Mouse (Mus musculus) cerebellum, adult 9-10 months (tissue): ENCODE measurements at regions not wholly inside any gene's neighbourhood (a gene's known extent, or its start where the extent isn't known, plus 50 kb on each side); places are given as distances from the start of the nearest gene placed in this dataset.

Experiments
- DNase-seq: peaks from one replicate; pipeline ENCODE4 v3.0.0; 2022

- no peak for DNase-seq
Observed at GRCm38 (mm10) chr8:113250264-113250663, 385.1 kb upstream of the Mon1b start.

GRCm38 (mm10) chr8:113254076-113254475 is 381.3 kb upstream of the Mon1b start:
- DNase-seq = no peak

GRCm38 (mm10) chr8:113259477-113259876 is 375.9 kb upstream of the Mon1b start:
- no peak for DNase-seq

- no peak for DNase-seq
Observed at GRCm38 (mm10) chr8:113263296-113263695, 372.1 kb upstream of the Mon1b start.

GRCm38 (mm10) chr8:113271262-113271661 is 364.1 kb upstream of the Mon1b start:
- DNase-seq = no peak

- no peak for DNase-seq
Observed at GRCm38 (mm10) chr8:113300273-113300843, 335.0 kb upstream of the Mon1b start.

- no peak for DNase-seq
Observed at GRCm38 (mm10) chr8:113303426-113303825, 332.0 kb upstream of the Mon1b start.

- DNase-seq = no peak
Observed at GRCm38 (mm10) chr8:113317169-113317568, 318.2 kb upstream of the Mon1b start.

- no peak for DNase-seq
Observed at GRCm38 (mm10) chr8:113331576-113331975, 303.8 kb upstream of the Mon1b start.

- DNase-seq = no peak
Observed at GRCm38 (mm10) chr8:113341306-113341705, 294.1 kb upstream of the Mon1b start.

- DNase-seq = no peak
Observed at GRCm38 (mm10) chr8:113361900-113362299, 273.5 kb upstream of the Mon1b start.

GRCm38 (mm10) chr8:113364181-113364580 is 271.2 kb upstream of the Mon1b start:
- DNase-seq = no peak

GRCm38 (mm10) chr8:113383517-113383916 is 251.9 kb upstream of the Mon1b start:
- no peak for DNase-seq

GRCm38 (mm10) chr8:113383974-113384373 is 251.4 kb upstream of the Mon1b start:
- DNase-seq = no peak

GRCm38 (mm10) chr8:113389504-113389903 is 245.9 kb upstream of the Mon1b start:
- no peak for DNase-seq

- no peak for DNase-seq
Observed at GRCm38 (mm10) chr8:113390038-113390437, 245.3 kb upstream of the Mon1b start.

- no peak for DNase-seq
Observed at GRCm38 (mm10) chr8:113394319-113394718, 241.1 kb upstream of the Mon1b start.

GRCm38 (mm10) chr8:113405158-113405557 is 230.2 kb upstream of the Mon1b start:
- no peak for DNase-seq

GRCm38 (mm10) chr8:113419352-113419751 is 216.0 kb upstream of the Mon1b start:
- no peak for DNase-seq

- no peak for DNase-seq
Observed at GRCm38 (mm10) chr8:113422651-113423050, 212.7 kb upstream of the Mon1b start.

GRCm38 (mm10) chr8:113439088-113439487 is 196.3 kb upstream of the Mon1b start:
- no peak for DNase-seq

- no peak for DNase-seq
Observed at GRCm38 (mm10) chr8:113454022-113454421, 181.4 kb upstream of the Mon1b start.

GRCm38 (mm10) chr8:113464625-113465024 is 170.8 kb upstream of the Mon1b start:
- no peak for DNase-seq

GRCm38 (mm10) chr8:113465156-113465555 is 170.2 kb upstream of the Mon1b start:
- no peak for DNase-seq

GRCm38 (mm10) chr8:113466683-113467082 is 168.7 kb upstream of the Mon1b start:
- DNase-seq = no peak
